Mouse (Mus musculus) layer of hippocampus, postnatal 10 days (tissue): ENCODE results near the gene Dntt. TPM values are rescaled to one million over a fixed set of nuclear protein-coding genes. Genes with fewer than 3 reads are reported as not detected.
A peak's percentile ranks its signal among the peaks of the same experiment; 100 is the strongest.

Source experiments
- DNase-seq, 2 experiments: peaks; one replicate each; pipeline ENCODE4 v3.0.0; 2021; ENCODE audit warnings: low spot score in 2 of 2
- long read RNA-seq: library from polyadenylated mRNA; stranded (forward); transcript quantifications from one replicate; pipeline ENCODE4 v2.0.0, GENCODE M21; 2023
- total RNA-seq, 2 experiments: library from RNA; stranded (reverse); gene quantifications; 2 replicates each; pipeline ENCODE4 v1.2.3; 2021

Gene Dntt
- total RNA-seq: under 1 TPM; 0.16 to 0.30 TPM
- long read RNA-seq: 0 reads

DNA sequence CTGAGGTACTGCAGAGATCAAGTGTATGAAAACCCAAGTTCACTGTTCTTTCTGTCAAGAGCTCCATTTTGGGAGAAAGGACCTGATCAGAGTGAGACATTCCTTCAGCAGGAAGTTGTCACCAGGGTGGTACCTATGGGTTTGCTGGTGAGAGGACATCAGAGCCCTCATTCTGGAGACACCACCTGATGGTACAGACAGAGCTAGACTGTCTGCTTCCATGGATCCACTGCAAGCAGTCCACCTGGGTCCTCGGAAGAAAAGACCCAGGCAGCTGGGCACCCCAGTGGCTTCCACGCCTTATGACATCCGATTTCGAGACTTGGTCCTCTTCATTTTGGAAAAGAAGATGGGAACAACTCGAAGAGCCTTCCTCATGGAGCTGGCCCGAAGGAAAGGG, at the start of gene Dntt:
Gene Dntt (plus strand): TSS at position 57 of the 400 bp plus-strand sequence.
- no peak for DNase-seq

DNA sequence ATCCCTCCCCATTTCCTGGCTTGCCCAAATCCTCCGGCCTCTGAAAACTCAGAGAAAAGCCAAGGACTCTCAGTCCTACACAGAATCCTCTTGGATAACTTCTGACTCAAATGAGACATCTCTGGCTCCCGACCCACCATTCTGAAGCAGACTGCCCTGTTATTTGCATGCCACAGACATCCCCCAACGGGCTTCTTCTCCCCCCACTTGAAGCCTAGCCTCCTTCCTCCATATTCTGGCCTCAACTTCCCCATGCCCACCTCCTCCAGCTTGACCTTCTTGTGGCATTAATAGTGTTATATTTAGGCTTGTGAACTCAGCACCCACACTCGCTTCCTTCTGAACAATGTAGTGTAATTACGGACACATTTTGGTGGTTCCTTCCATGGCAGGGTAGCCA, 48.4 kb upstream of the Dntt start:
- no peak for DNase-seq

- DNase-seq: no peak
These were observed 44.5 kb upstream of the Dntt start for GRCm38 (mm10) chr19:40984536-40984935.

- no peak for DNase-seq
These were observed 40.2 kb upstream of the Dntt start for GRCm38 (mm10) chr19:40988856-40989255.

- DNase-seq: no peak
These were observed 39.0 kb upstream of the Dntt start for GRCm38 (mm10) chr19:40989961-40990600.

- no peak for DNase-seq
These were observed 38.2 kb upstream of the Dntt start for GRCm38 (mm10) chr19:40990781-40991343.

- no peak for DNase-seq
These were observed 37.4 kb upstream of the Dntt start for GRCm38 (mm10) chr19:40991626-40992025.

DNA sequence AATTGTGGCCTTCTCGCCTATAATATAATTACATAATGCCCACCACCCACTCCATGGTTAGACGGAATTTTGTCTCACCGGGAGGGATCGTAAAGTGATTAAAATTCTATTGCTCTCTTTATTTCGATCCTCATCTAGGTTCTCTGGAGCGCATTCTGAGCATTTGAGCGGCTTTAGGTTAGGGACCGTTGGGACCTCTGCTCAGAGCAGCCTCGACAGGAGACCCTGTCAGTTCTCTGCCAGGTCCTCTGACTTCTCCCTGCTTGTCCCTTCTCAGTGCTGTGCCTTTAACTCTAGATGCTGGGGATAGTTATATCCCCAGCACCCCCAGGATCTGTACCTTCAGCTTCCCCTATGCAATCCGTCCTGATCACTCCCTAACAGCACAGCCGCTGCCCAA, 37.0 kb upstream of the Dntt start:
- no peak for DNase-seq

DNA sequence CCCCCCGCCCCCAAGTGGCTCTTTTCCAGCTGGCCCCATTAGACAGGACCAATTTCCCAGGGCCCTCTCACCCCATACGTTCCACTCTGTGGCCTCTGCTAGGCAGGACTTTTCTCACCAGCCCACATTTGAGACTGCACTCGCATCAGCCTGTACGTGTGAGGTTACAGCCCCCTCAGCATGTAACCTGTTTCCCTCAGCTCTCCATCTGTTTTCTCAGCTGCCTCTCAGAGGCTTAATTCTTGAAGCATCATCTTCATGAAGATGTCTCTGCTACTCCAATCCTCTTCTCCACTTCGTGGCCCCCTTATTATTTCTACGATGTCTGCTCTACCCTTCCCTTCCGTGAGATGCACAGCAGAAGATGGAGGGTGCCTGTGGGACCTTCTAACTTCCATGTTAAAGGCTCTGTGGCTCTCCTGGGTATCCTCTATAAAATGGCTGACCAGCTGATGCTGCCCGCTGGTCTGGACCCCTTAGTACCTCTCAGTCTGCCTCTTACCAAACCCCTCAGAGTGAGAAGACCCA, 36.5 kb upstream of the Dntt start:
- no peak for DNase-seq

- no peak for DNase-seq
These were observed 35.7 kb upstream of the Dntt start for GRCm38 (mm10) chr19:40993356-40993755.

DNA sequence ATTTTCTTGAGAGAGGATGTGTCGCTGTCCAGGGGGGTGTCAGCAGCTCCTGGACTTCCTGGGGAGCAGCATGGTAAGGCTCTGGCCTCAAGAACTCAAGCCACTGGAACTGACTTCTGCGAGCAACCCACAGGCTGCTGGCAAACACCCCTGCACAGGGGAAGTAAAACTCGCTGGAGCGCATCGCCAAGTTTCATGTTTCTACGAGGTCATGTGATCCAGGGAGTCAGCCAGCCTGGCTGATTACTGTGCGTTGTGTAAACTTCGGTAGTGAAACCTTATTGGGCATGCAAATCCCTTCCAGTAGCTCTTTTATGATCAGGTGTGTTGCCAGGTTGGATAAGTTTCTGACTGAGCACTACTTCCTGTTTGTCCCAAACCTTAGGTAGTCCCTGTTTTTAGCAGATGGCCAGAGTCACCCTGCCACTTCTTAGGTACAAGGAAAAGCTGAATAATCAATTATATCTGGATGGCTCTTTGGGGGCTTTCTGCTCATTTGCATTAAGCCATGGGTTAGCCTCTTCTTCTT, 35.0 kb upstream of the Dntt start, which contains the start of gene Blnk:
Gene Blnk (minus strand): TSS at position 479 of the 529 bp plus-strand sequence.
- peak in 1 of 2 experiments; percentile 43 for DNase-seq

DNA sequence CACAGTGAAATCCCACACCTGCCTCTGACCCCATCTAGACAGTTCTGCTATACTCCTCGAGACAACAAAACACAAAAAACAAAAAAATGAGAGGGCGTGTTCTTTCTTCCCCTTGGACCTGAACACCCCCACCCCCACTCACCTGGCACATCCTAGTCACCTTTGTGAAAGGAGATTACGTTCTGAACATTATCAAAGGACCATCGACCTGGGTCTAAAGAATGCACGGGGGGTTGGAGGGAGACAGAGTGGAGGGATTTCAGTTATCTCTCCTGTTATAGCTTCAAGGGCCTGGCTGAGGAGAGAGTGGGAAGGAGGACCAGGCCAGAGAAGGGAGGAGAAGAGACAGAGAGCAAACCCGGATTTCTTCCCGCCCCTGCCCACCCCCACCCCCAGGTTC, 34.2 kb upstream of the Dntt start:
- DNase-seq: no peak

- no peak for DNase-seq
These were observed 33.4 kb upstream of the Dntt start for GRCm38 (mm10) chr19:40995449-40996401.

DNA sequence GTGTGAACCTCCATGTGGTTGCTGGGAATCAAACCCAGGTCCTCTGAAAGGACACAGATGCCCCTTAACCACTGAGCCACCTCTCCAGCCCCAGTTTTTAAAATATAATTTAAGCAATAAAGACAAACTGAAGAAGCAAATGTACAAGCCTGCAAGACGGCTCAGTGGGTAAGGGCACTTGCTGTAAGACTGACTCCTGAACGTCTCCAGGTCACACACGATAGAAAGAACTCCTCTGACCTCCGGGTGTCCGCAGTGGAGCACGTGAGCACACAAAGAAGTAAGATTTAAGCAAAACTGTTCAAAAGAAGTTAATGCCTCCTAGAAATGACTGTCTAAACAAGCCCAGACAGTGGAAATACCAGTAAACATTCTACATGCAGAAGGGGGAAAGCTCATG, 32.4 kb upstream of the Dntt start:
- no peak for DNase-seq

GRCm38 (mm10) chr19:40998469-40999170, 30.5 kb upstream of the Dntt start:
- DNase-seq: no peak

GRCm38 (mm10) chr19:40999569-40999968, 29.5 kb upstream of the Dntt start:
- no peak for DNase-seq

DNA sequence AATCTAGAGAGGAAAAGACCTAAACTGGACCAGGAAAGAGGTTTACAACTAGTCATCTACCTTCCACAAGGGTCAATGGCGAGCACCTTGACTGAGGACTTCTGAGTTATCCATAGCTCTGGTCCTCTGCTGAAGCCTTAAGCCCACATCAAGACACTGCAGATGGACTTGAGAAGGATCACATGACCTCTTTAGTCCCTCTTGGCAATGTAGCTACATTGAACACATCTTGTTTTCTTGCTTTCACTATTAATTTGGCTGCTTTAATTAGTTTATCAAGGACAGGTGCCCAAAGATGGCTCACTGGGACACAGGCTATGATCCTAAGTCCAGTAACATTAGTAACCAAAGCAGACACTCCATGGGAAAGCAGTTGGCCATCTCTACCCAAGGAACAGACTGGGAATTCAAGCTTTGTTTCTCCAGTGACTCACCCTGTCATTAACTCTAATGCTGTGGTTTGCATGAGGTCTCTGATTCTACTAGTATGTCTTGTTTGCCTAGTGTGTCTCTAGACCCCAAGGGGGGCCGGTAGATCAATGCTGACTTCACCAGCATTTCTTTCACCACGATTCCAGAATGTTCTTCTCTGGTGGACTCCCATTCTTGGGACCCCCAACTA, 25.3 kb upstream of the Dntt start:
- DNase-seq: no peak

DNA sequence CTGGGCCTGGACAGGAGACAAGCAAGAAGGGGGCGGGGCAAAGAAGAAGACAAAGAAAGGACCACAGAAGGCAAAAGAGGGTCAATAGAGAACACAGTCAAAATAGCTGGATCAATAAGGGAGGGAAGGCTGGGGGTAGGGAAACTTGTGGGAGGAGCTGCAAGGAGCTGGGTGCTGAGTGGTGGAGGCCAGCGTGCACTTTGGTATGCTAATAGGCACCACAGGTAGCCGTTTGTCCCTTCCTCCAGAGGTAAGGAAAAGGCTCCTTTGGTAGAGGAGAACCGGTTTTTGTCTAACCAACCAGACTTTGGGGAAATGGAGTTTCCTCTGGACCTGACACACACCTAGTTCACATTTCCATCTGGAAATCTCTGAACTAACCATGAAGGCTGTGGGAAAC, 22.5 kb upstream of the Dntt start:
- no peak for DNase-seq

DNA sequence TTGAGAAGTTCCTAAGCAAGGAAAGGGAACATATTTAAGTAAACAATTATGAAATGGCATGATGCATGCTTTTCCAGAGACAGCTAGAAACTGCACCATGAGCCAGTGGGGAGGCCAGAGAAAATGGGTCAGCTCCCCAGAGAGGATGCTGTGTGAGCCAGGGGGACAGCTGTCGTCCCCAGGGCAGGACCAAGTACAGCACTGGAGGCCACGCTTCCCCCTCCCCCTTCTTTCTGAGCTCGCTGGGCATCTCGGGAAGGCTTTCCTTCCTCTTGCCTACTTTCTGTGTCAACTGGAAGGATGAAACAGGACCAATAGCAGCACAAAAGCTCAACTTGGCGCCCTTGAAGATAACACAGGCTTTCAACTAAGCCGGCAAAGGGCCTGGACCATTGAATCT, 21.7 kb upstream of the Dntt start:
- no peak for DNase-seq

DNA sequence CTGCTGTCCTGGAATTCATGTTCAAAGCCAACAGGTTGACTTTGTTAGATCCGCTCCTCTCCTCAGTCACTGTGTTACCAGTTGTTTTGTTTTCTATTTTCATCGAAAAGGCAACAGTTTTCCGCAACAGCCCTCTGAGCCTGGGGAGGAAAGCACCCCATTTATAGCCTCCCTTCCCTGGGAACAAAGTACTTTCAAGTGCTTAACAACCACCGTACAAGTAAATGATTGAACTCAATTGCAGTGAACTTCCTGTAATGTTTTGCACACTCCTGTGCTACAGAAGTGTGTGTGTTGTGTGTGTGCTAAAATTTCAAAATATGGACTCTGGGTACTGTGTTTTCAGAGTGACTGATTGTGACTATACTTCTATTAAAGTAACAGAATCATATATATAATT, 21.3 kb upstream of the Dntt start:
- no peak for DNase-seq
